Mouse (Mus musculus) olfactory bulb, adult 2 months (tissue): ENCODE measurements around the gene Cys1.

Experiments used
- CTCF ChIP-seq: fragments of 200-500 bp; IDR thresholded peaks from 2 replicates; pipeline ENCODE4 v1.5.1; 2012; ENCODE audit warnings: low read depth, mild to moderate bottlenecking, low read length, moderate library complexity; ENCODE audit not compliant: insufficient read depth
- POLR2A ChIP-seq: fragments of 200-500 bp; IDR thresholded peaks from 2 replicates; pipeline ENCODE4 v1.6.1; 2012; ENCODE audit warnings: mild to moderate bottlenecking, low read depth, low read length, moderate library complexity; ENCODE audit not compliant: insufficient read depth

DNA sequence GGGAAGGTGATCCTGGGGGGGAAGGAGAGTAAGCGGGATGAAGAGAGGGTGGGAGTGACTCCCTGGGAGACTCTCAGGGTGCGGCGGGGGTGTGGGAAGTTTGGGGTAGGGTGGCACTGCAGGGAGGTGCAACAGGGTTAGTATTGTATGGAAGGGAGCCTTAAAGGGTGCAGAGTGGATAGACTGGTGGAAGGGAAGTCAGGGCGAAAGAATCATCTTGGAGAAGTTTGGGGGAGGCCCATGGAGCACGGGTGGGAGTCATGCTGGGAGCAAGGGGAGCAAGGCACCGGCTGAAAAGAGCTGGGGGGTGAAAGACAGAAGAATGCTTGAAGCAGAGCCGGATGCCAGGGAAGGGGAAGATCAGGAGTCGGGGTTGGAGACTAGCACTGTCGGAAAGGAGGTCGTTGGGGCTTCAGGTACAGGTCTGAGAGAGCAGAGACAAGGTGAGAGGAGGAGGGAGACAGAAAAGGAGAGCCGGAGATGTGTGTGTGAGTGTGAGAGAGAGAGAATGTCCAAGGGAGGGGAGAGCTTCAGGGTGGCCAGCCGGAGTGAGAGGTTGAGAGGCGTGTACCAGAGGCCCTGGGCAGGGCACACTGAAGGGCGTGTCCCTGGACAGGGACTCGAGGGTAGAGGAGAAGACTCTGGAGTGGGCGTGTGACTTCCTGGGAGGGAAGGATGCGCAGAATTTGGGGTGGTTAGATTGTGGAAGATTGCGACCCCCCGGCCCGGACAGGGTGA is at the start of gene Cys1:
- no peak for TF ChIP-seq POLR2A
- no peak for TF ChIP-seq CTCF
